Mouse (Mus musculus) myocyte (in vitro differentiated cells): ENCODE results near the gene Ltb4r1. TPM values are rescaled to one million over a fixed set of nuclear protein-coding genes. Genes with fewer than 3 reads are reported as not detected.

ENCODE experiments used
- H3K27me3 ChIP-seq: one replicate; pipeline ENCODE4 v1.6.1; 2011; ENCODE audit not compliant: control insufficient read depth, insufficient read depth, insufficient read length
- H3K36me3 ChIP-seq: one replicate; pipeline ENCODE4 v1.6.1; 2011; ENCODE audit not compliant: control insufficient read depth, insufficient read depth
- H3K4me2 ChIP-seq: one replicate; pipeline ENCODE4 v1.6.1; 2011; ENCODE audit warnings: low read depth, control low read depth
- H3K4me3 ChIP-seq: one replicate; pipeline ENCODE4 v1.5.1; 2011; ENCODE audit warnings: mild to moderate bottlenecking, control low read depth, moderate library complexity
- H3K79me2 ChIP-seq: one replicate; pipeline ENCODE4 v1.6.1; 2011; ENCODE audit not compliant: control insufficient read depth, insufficient read depth
- H3ac ChIP-seq: one replicate; pipeline ENCODE4 v1.6.1; 2011; ENCODE audit not compliant: control insufficient read depth, insufficient read length
- CEBPB ChIP-seq: IDR thresholded peaks from 2 replicates; pipeline ENCODE4 v1.6.1; 2011; ENCODE audit warnings: mild to moderate bottlenecking, moderate library complexity; ENCODE audit not compliant: poor library complexity, insufficient read depth, severe bottlenecking
- E2F4 ChIP-seq: IDR thresholded peaks from one replicate; pipeline ENCODE4 v1.6.1; 2011; ENCODE audit warnings: mild to moderate bottlenecking, control low read depth, moderate library complexity; ENCODE audit not compliant: insufficient read depth
- MAX ChIP-seq: IDR thresholded peaks from one replicate; pipeline ENCODE4 v1.6.1; 2011; ENCODE audit warnings: low read depth, mild to moderate bottlenecking, control low read depth
- MYOD1 ChIP-seq, 3 experiments: IDR thresholded peaks; one replicate each; pipeline ENCODE4 v1.6.1; 2011; ENCODE audit warnings: control low read depth in 2 of 3, low read depth in 2 of 3, mild to moderate bottlenecking in 2 of 3, moderate library complexity in 1 of 3; ENCODE audit not compliant: insufficient read length in 2 of 3, control insufficient read depth in 1 of 3
- MYOG ChIP-seq, 3 experiments: IDR thresholded peaks; one replicate each; pipeline ENCODE4 v1.6.1; 2011; ENCODE audit warnings: control low read depth in 2 of 3, low read depth in 2 of 3, mild to moderate bottlenecking in 2 of 3; ENCODE audit not compliant: insufficient read length in 2 of 3, control insufficient read depth in 1 of 3, insufficient read depth in 1 of 3
- POLR2A ChIP-seq: IDR thresholded peaks from one replicate; pipeline ENCODE4 v1.6.1; 2011; ENCODE audit warnings: low read depth, mild to moderate bottlenecking, control low read depth, moderate library complexity; ENCODE audit not compliant: insufficient read length
- POLR2AphosphoS2 ChIP-seq: IDR thresholded peaks from one replicate; pipeline ENCODE4 v1.6.1; 2011; ENCODE audit warnings: low read depth, control low read depth; ENCODE audit not compliant: insufficient read length
- REST ChIP-seq: IDR thresholded peaks from one replicate; pipeline ENCODE4 v1.6.1; 2011; ENCODE audit warnings: mild to moderate bottlenecking, control low read depth, moderate library complexity; ENCODE audit not compliant: insufficient read depth, insufficient read length
- SRF ChIP-seq: IDR thresholded peaks from one replicate; pipeline ENCODE4 v1.6.1; 2011; ENCODE audit warnings: low read depth; ENCODE audit not compliant: control insufficient read depth, insufficient read length
- TCF12 ChIP-seq: IDR thresholded peaks from one replicate; pipeline ENCODE4 v1.6.1; 2011; ENCODE audit warnings: mild to moderate bottlenecking, control low read depth; ENCODE audit not compliant: poor library complexity, insufficient read depth, severe bottlenecking
- TCF3 ChIP-seq: IDR thresholded peaks from one replicate; pipeline ENCODE4 v1.6.1; 2011; ENCODE audit warnings: low read depth, control low read depth; ENCODE audit not compliant: insufficient read length
- USF1 ChIP-seq: IDR thresholded peaks from one replicate; pipeline ENCODE4 v1.6.1; 2011; ENCODE audit warnings: low read depth, mild to moderate bottlenecking, control low read depth, moderate library complexity
- polyA plus RNA-seq: library from polyadenylated mRNA; unstranded; fragments of >200 nt; fragmentation: generic; extraction: Trizol; gene quantifications from one replicate; pipeline ENCODE4 v1.2.1, GENCODE M21; 2012; ENCODE audit warnings: missing spikeins

Gene Ltb4r1
- polyA plus RNA-seq, 1 experiment = 0.04 TPM

DNA sequence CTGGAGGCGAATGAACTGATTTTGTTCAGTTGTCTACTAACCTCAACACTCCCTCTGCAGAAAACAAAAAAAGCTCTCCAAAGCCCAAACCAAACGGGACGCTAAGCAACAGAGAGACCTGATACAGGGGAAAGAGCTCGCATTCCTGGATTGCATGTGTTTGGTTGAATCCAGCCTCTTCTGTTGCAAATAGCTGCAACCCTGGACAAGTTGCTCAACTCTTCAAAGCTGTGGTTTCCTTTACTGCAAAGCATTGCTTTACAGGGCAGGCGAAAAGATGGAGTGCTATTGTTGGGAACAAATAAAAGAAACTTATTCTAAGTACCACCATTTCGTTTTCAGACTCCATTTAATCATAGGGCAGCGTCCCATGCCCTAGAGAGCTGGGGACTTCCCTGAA, 30.9 kb upstream of the Ltb4r1 start:
- no peak overlapping the region for H3K4me2 ChIP-seq
- TF ChIP-seq CEBPB = peak; percentile 55; the same call in 1 of the 2 replicates
- TF ChIP-seq MYOG (IDR thresholded peaks at IDR 0.05; ENCODE audit: control insufficient read depth in 1 of 3, insufficient read depth in 1 of 3, insufficient read length in 2 of 3, low read depth in 2 of 3) = no peak
- H3K79me2 ChIP-seq = no peaks in the 10 kb centered on the region
- H3K36me3 ChIP-seq = no peaks in the 10 kb centered on the region
- no peak overlapping the region for H3K4me3 ChIP-seq
- H3K27me3 ChIP-seq = no peaks in the 10 kb centered on the region
- H3ac ChIP-seq = no peak overlapping the region

DNA sequence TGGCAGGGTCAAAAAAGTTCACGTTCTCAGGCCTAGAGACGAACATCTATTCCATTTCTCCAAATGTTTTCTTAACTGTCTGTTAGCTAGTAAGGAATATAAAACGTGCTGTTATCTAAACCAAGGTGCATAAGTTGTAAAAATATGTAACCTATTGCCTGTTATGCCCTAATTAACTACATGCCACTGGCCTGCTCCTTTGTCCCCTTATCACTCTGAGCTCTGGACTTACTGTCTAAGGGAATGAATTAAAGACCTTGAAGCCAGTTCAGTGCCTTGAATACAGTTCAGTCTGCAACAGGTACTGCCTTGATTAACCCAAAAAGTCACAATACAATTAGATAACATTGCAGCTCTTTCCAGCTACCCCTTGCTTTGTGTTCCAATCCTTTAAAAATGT, 30.4 kb upstream of the Ltb4r1 start:
- H3K79me2 ChIP-seq = no peaks in the 10 kb centered on the region
- no peak overlapping the region for H3K4me2 ChIP-seq
- H3K27me3 ChIP-seq = no peaks in the 10 kb centered on the region
- TF ChIP-seq TCF3 (no peak), POLR2A (no peak), MYOD1 (IDR thresholded peaks at IDR 0.05; ENCODE audit: control insufficient read depth in 1 of 3, insufficient read length in 2 of 3, low read depth in 2 of 3) (no peak), TCF12 (no peak), MYOG (IDR thresholded peaks at IDR 0.05; ENCODE audit: control insufficient read depth in 1 of 3, insufficient read depth in 1 of 3, insufficient read length in 2 of 3, low read depth in 2 of 3) (no peak), E2F4 (no peak), MAX (no peak), POLR2AphosphoS2 (no peak), REST (no peak), USF1 (no peak), SRF (no peak)
- H3K36me3 ChIP-seq = no peaks in the 10 kb centered on the region
- no peak overlapping the region for H3ac ChIP-seq
- H3K4me3 ChIP-seq = no peak overlapping the region

DNA sequence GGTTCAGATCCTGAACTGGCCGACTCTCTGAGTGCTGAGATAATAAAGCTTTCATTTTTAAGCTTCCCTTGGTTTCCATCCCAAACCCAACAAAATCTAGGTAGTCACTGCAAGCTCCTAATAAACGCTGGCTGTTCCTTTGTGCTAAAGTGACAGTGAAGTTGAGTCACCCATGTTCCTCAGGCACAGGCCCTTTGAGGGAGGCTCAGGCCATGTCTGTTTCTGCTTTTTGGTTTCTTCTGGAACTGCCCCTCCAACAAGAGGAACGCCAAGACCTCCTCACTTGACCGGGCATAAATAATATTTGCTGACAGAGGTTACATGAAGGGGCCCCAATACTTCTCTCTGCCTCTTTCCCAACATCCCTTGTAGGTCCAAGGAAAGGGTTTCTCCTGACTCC, 30.0 kb upstream of the Ltb4r1 start:
- H3K4me2 ChIP-seq = no peak overlapping the region
- no peak overlapping the region for H3K4me3 ChIP-seq
- H3K36me3 ChIP-seq = no peaks in the 10 kb centered on the region
- H3K79me2 ChIP-seq = no peaks in the 10 kb centered on the region
- TF ChIP-seq TCF3 (no peak), TCF12 (no peak), CEBPB (no peak), POLR2AphosphoS2 (no peak), REST (no peak), USF1 (no peak), MYOD1 (IDR thresholded peaks at IDR 0.05; ENCODE audit: control insufficient read depth in 1 of 3, insufficient read length in 2 of 3, low read depth in 2 of 3) (no peak), E2F4 (no peak), MYOG (IDR thresholded peaks at IDR 0.05; ENCODE audit: control insufficient read depth in 1 of 3, insufficient read depth in 1 of 3, insufficient read length in 2 of 3, low read depth in 2 of 3) (no peak), SRF (no peak), POLR2A (no peak), MAX (no peak)
- H3ac ChIP-seq = no peak overlapping the region
- no peaks in the 10 kb centered on the region for H3K27me3 ChIP-seq

DNA sequence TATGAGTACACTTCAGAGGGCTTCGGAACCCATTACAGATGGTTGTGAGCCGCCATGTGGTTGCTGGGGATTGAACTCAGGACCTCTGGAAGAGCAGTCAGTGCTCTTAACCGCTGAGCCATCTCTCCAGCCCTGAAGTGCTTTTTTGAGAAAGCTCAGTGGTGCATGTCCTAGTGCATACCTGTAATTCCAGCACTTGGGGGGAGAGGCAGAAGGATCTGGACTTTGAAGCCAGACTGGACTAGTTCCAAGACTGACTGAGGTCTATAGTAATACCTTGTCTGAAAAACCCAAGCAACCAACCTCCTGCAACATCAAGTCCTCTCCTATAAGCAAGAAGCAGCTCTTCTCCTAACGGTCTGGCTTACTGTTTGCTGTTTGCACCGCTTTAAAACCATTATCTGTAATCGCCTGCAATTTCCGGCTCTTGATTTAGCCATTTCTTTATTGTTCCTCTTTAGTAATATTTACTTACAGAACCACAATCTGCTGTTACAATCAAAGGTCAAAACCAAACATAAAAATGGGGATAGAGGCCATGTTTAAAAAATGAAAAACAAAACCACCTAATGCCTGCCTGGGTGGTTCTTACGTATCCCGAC, 28.6 kb upstream of the Ltb4r1 start:
- Histone ChIP-seq H3K36me3 (peaks cover 9% of the 10 kb centered on the region), H3K27me3 (no peaks in the 10 kb centered on the region), H3ac (no peak overlapping the region), H3K79me2 (no peaks in the 10 kb centered on the region), H3K4me3 (no peak overlapping the region), H3K4me2 (no peak overlapping the region)
- TF ChIP-seq E2F4 (no peak), REST (no peak), POLR2AphosphoS2 (no peak), TCF12 (no peak), MAX (no peak), MYOG (IDR thresholded peaks at IDR 0.05; ENCODE audit: control insufficient read depth in 1 of 3, insufficient read depth in 1 of 3, insufficient read length in 2 of 3, low read depth in 2 of 3) (no peak), SRF (no peak), USF1 (no peak), MYOD1 (IDR thresholded peaks at IDR 0.05; ENCODE audit: control insufficient read depth in 1 of 3, insufficient read length in 2 of 3, low read depth in 2 of 3) (no peak), TCF3 (no peak), POLR2A (no peak), CEBPB (no peak)

DNA sequence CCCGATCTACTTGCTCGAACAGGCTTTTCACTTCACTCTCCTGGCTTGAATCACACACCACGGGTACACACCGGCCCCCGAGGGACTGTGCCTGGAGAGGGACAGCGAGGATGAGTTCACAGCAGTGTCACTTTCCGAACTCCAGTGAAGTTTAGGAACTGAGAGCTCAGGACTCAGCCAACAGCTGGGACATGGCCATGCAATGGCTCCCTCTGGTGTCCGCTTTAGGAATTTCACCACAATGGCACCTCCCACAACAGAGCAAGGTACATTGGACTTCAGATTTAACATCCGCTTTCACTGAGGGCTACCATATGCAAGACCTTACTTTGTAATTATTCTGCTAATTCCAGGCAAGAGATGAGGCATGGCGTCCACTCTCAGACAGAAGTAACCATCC, 22.1 kb upstream of the Ltb4r1 start:
- TF ChIP-seq E2F4 (no peak), MYOD1 (IDR thresholded peaks at IDR 0.05; ENCODE audit: control insufficient read depth in 1 of 3, insufficient read length in 2 of 3, low read depth in 2 of 3) (peak in 2 of 3 experiments; percentile 30 to 35), MYOG (IDR thresholded peaks at IDR 0.05; ENCODE audit: control insufficient read depth in 1 of 3, insufficient read depth in 1 of 3, insufficient read length in 2 of 3, low read depth in 2 of 3) (peak in 2 of 3 experiments; percentile 12 to 47)
- Histone ChIP-seq H3K27me3 (no peaks in the 10 kb centered on the region), H3K36me3 (peaks cover 12% of the 10 kb centered on the region), H3ac (no peak overlapping the region), H3K4me2 (peak overlapping the region; percentile 90), H3K4me3 (no peak overlapping the region), H3K79me2 (peaks cover 21% of the 10 kb centered on the region)
